Comparison of ENCODE assay signal across 22 mouse cellular contexts in genomic region chr14:100336926-100337325, GRCm38 (mm10). TPM values are rescaled to one million over a fixed set of nuclear protein-coding genes. Genes with fewer than 3 reads are reported as not detected.
DNase-seq lines count a peak whose midpoint lies in the region; ATAC-seq lines count a peak whose summit lies in the region.
"Had no signal": no experiment of that assay in that cellular context is flagged by ENCODE, and none has a peak within 500 bp of the region (broad histone marks: within the 10 kb centered on the region; RNA-seq: fewer than 3 reads in every experiment).

No protein-coding gene starts in this region.

- no peaks in the 10 kb centered on the region for H3K27me3 ChIP-seq in kidney, embryonic 14.5 days (ENCODE audit: control insufficient read depth, insufficient read depth, low read length)
- H3K27me3 ChIP-seq: CH12.LX; embryonic facial prominence, embryonic 12.5 days; forebrain, embryonic 13.5 days; forebrain, embryonic 15.5 days had no signal

- no peak for ATAC-seq in kidney, embryonic 14.5 days (ENCODE audit: low FRiP score, low TSS enrichment)
- ATAC-seq: activated CD4-positive, CD25-positive, alpha-beta regulatory T cell, adult 4 months; CD4-positive, CD25-positive, alpha-beta regulatory T cell, adult 4 months; forebrain, embryonic 13.5 days; forebrain, embryonic 15.5 days; forebrain, postnatal 0 days; Patski had no signal

- H3K4me2 ChIP-seq in kidney, embryonic 14.5 days (replicated peaks; ENCODE audit: low read depth, low read length) = no peak overlapping the region
- H3K4me2 ChIP-seq: embryonic facial prominence, embryonic 12.5 days; forebrain, embryonic 13.5 days; forebrain, embryonic 15.5 days had no signal

- H3K9ac ChIP-seq in kidney, embryonic 14.5 days (ENCODE audit: low read depth, low read length) = no peak overlapping the region
- H3K9ac ChIP-seq: embryonic facial prominence, embryonic 12.5 days; forebrain, embryonic 13.5 days; forebrain, embryonic 15.5 days; forebrain, postnatal 0 days had no signal

- H3K9me3 ChIP-seq in kidney, embryonic 14.5 days (ENCODE audit: control insufficient read depth, low read length) = no peaks in the 10 kb centered on the region
- H3K9me3 ChIP-seq: embryonic facial prominence, embryonic 10.5 days; embryonic facial prominence, embryonic 12.5 days; forebrain, embryonic 13.5 days; forebrain, embryonic 15.5 days had no signal

- no peak overlapping the region for H3K27ac ChIP-seq in kidney, embryonic 14.5 days (ENCODE audit: low read depth, low read length)
- H3K27ac ChIP-seq: embryonic facial prominence, embryonic 10.5 days; embryonic facial prominence, embryonic 12.5 days; forebrain, embryonic 13.5 days; forebrain, embryonic 15.5 days had no signal

- no peak overlapping the region for H3K4me3 ChIP-seq in kidney, embryonic 14.5 days (ENCODE audit: low read length)
- H3K4me3 ChIP-seq: embryonic facial prominence, embryonic 10.5 days; embryonic facial prominence, embryonic 12.5 days; forebrain, embryonic 13.5 days; forebrain, embryonic 15.5 days had no signal

- WGBS in kidney, embryonic 14.5 days = 84% methylated on average over 4 of the region's 4 CpGs

- H3K36me3 ChIP-seq in kidney, embryonic 14.5 days (ENCODE audit: control insufficient read depth, insufficient read depth, low read length) = no peaks in the 10 kb centered on the region
- H3K36me3 ChIP-seq: embryonic facial prominence, embryonic 10.5 days; embryonic facial prominence, embryonic 12.5 days; forebrain, embryonic 15.5 days; G1E had no signal

- H3K4me1 ChIP-seq in kidney, embryonic 14.5 days (ENCODE audit: control insufficient read depth, insufficient read depth, low read length) = no peaks in the 10 kb centered on the region
- H3K4me1 ChIP-seq: embryonic facial prominence, embryonic 10.5 days; embryonic facial prominence, embryonic 12.5 days; forebrain, embryonic 13.5 days; forebrain, embryonic 15.5 days had no signal

- DNase-seq in adrenal gland, adult (ENCODE audit: inconsistent age in 2 of 2, low spot score in 1 of 2) = peak; percentile 48 to 86
- no peak for DNase-seq in adrenal gland, postnatal 25 days
- DNase-seq in adrenal gland, adult 8-10 months = peak; percentile 53
- peak; percentile 41 for DNase-seq in adrenal gland, postnatal 14 days
- no peak for DNase-seq in ovary, postnatal 10 days (ENCODE audit: low spot score)
- DNase-seq: B cell, adult 2 months; cerebellum, adult 11-12 months; cerebellum, adult 2 months; cerebellum, adult 9-10 months; cerebellum, postnatal 10 days; cerebellum, postnatal 25 days; forebrain, postnatal 0 days had no signal

RNA-seq across cellular contexts. Expression of gene Klf12, which starts 52.4 kb away (rescaled TPM):
- total RNA-seq in adrenal gland, postnatal 25 days (2021) = 23.1 and 34.2 TPM in 2 replicates
- total RNA-seq in adrenal gland, adult 8-10 months (2022) = 10 to 100 TPM; 23.8 to 38.4 (median 26.1) TPM
- total RNA-seq in adrenal gland, postnatal 14 days (2021) = 16.9 and 23.0 TPM in 2 replicates
- 7.1 and 10.1 TPM in 2 replicates for polyA plus RNA-seq in kidney, embryonic 14.5 days (2014; fragmentation: Nextera tagmentation; extraction: Ambion mirVana)
- polyA plus RNA-seq: G1E had no signal

Comparison
In these comparisons a context has a peak if more than half of its experiments do, and no peak if none do; other contexts are left out.
1. DNase-seq: peak in adrenal gland, adult (2 of 2), adrenal gland, adult 8-10 months (single experiment) and adrenal gland, postnatal 14 days (single experiment); none in adrenal gland, postnatal 25 days (single experiment) and ovary, postnatal 10 days (single experiment).